Mouse (Mus musculus) adrenal gland, adult 2 months (tissue): Measurements from ENCODE around the gene Egfr. TPM values are rescaled to one million over a fixed set of nuclear protein-coding genes. Genes with fewer than 3 reads are reported as not detected.

Experiments
- DNase-seq: peaks from one replicate; pipeline ENCODE4 v3.0.0; 2021
- polyA plus RNA-seq: library from polyadenylated mRNA; depleted of rRNA; stranded (reverse); fragments of >200 nt; gene quantifications from 2 replicates; pipeline ENCODE4 v1.2.3, GENCODE M21; 2012; rRNA removed
- total RNA-seq, 2 experiments: library from RNA; stranded (reverse); gene quantifications; 2 replicates each; pipeline ENCODE4 v1.2.3; 2021

Gene Egfr
- total and polyA plus RNA-seq, 3 experiments, result 9.5 to 17.8 (median 10.0) TPM

GRCm38 (mm10) chr11:16958520-16958919 lies 206.5 kb downstream of the Egfr start:
- no peak for DNase-seq

Other genes with a start within 250 kb of the Egfr start
- 1 to 10 TPM; 5.8 to 7.4 TPM for gene Sec61g, start 243.7 kb upstream of the Egfr start, total RNA-seq
- 1.2 and 2.8 TPM in 2 replicates for gene Sec61g, start 243.7 kb upstream of the Egfr start, polyA plus RNA-seq
- under 1 TPM; 0.32 to 0.52 TPM for gene Fbxo48, start 199.2 kb downstream of the Egfr start, total RNA-seq
- gene Fbxo48, start 199.2 kb downstream of the Egfr start, polyA plus RNA-seq, result 0.11 and 0.15 TPM in 2 replicates